Mouse (Mus musculus): Measurements from ENCODE around the gene Gpr107.

DNA sequence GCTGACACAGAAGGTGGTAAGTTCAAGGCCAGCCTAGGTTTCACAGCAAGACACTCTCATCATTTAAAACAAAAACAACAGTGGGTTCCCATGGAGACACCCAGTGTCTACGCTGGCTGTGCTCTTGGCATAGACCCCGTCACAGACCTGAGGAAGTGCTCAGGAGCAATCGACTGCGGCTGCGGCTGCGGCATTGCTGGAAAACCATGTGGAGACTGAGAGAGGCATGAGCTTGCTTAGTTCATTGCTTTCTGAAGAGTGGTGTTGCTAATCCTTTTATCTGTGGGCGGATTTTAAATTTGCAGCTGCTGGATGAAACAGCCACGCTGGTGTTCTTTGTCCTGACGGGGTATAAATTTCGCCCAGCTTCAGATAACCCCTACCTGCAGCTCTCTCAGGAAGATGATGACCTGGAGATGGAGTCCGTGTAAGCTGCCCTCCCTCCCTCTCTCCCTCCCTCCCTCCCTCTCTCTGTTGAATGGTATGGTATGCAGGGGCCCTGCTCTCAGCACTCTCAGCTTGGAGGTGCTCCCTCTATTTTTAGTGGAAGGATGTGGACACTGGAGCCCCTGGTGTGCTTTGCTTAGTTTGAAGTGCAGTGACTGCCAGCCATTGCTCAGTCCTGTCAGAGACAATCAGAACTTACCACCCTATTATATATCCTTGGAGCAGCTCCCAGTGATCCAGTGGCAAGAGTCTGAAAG lies 58.2 kb downstream of the Gpr107 start:
- no peak for TF ChIP-seq CTCF (IDR thresholded peaks at IDR 0.05)
- no peak for TF ChIP-seq EP300 (IDR thresholded peaks at IDR 0.05)
